Mouse (Mus musculus) intestine, embryonic 16.5 days (tissue): ENCODE results near the gene Cdca3. TPM values are rescaled to one million over a fixed set of nuclear protein-coding genes. Genes with fewer than 3 reads are reported as not detected.
"Not testable (repeated sequence)": the region's sequence is repeated elsewhere in the genome, so short reads cannot be mapped to it uniquely, and the experiment has no call there.

Experiments used
- ATAC-seq: fragments of 200-750 bp; cut with Nextera tagmentation; 2 replicates; pipeline ENCODE4 v1.8.0; 2017; ENCODE audit warnings: moderate TSS enrichment, moderate library complexity
- H3K27ac ChIP-seq: fragments of 300-500 bp; sonication (generic); 2 replicates; pipeline ENCODE4 v1.5.1; 2014; ENCODE audit warnings: mild to moderate bottlenecking, low read length
- H3K27me3 ChIP-seq: fragments of 300-500 bp; sonication (generic); replicated peaks from 2 replicates; pipeline ENCODE4 v1.6.1; 2014; ENCODE audit warnings: low read length, control low read depth, mixed read lengths; ENCODE audit not compliant: control insufficient read depth, insufficient read depth
- H3K36me3 ChIP-seq: fragments of 300-500 bp; sonication (generic); 2 replicates; pipeline ENCODE4 v1.6.1; 2014; ENCODE audit warnings: low read length, control low read depth; ENCODE audit not compliant: control insufficient read depth, insufficient read depth
- H3K4me1 ChIP-seq: fragments of 300-500 bp; sonication (generic); 2 replicates; pipeline ENCODE4 v1.6.1; 2014; ENCODE audit warnings: low read length, control low read depth, mixed read lengths; ENCODE audit not compliant: control insufficient read depth, insufficient read depth
- H3K4me2 ChIP-seq: fragments of 300-500 bp; sonication (generic); 2 replicates; pipeline ENCODE4 v1.6.1; 2014; ENCODE audit warnings: low read depth, low read length, control low read depth
- H3K4me3 ChIP-seq: fragments of 300-500 bp; sonication (generic); 2 replicates; pipeline ENCODE4 v1.5.1; 2014; ENCODE audit warnings: mild to moderate bottlenecking, low read length
- H3K9ac ChIP-seq: fragments of 300-500 bp; sonication (generic); 2 replicates; pipeline ENCODE4 v1.6.1; 2014; ENCODE audit warnings: low read depth, low read length
- H3K9me3 ChIP-seq: fragments of 300-500 bp; sonication (generic); 2 replicates; pipeline ENCODE4 v1.6.1; 2016; ENCODE audit warnings: low read length, control low read depth; ENCODE audit not compliant: control insufficient read depth
- WGBS: fragments of 180-500 bp; shearing (Covaris S2); extraction: QIAGEN DNeasy Blood & Tissue Kit; methylation state at CpG from one replicate; pipeline ENCODE4 v1.1.7; 2014; 5-methylcytosine and 5-hydroxymethylcytosine counted together
- polyA plus RNA-seq: library from polyadenylated mRNA; unstranded; fragments of >200 nt; fragmentation: Nextera tagmentation; extraction: Ambion mirVana; gene quantifications from 2 replicates; pipeline ENCODE4 v1.2.1, GENCODE M21; 2015

Cdca3 gene
- polyA plus RNA-seq, 1 experiment from 2014 or later = 183 TPM

DNA sequence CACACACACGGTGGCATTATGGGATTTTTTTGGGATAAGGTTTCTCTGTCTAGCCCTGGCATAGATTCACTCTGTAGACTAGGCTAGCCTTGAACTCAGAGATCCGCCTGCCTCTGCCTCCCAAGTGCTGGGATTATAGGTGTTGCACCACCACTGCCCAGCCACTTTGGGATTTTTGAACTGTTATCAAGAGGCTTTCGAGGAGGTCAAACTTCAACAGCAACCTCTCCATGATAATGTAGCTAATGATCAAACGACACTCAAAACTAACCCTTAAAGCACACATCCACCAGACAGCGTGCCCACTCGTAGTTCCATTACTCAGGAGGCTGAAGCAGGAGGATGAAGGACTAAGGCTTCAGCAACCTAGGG lies 21.4 kb upstream of the Cdca3 start:
- Histone ChIP-seq H3K4me3 (peak overlapping the region; percentile 57), H3K36me3 (peaks cover 3% of the 10 kb centered on the region; the same call in 1 of the 2 replicates), H3K27me3 (no peaks in the 10 kb centered on the region), H3K4me2 (peak overlapping the region; percentile 74), H3K4me1 (peaks cover 34% of the 10 kb centered on the region), H3K27ac (peak overlapping the region; percentile 96), H3K9ac (peak overlapping the region; percentile 74), H3K9me3 (no peaks in the 10 kb centered on the region)
- no peak for ATAC-seq
- 55% methylated on average over 6 of the region's 6 CpGs for WGBS

DNA sequence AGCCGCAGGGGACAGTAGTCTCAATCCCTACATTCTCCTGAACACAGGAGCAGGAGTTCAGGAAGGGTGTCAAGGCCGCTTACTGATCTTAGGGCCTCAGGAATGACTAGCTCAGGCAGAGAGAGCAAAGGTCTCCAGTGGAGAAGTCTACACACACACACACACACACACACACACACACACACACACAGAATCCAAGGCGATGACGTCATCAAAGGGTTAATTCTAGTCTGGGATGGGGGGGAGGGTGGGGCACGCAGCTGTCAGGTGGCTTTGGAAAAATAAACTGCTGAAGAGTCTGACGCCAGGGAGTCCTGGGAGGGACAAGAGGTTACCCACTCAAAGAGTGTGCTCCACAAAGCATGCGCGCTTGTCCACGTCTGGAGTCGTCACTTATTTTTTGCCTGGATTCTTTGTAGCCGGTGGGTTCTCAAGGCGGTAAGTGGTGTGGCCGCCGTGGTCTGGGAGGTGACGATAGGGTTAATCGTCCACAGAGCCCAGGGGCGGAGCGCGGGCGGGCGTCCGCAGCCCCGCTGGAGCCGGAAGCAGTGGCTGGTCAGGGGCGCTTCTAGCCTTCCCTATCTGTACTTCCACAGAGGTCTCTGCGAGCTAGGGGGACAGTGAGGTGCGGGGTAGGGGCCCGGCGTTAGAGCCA lies 20.9 kb upstream of the Cdca3 start, which contains the start of gene Spsb2:
Gene Spsb2 (plus strand): TSS at position 304 of the 655 bp plus-strand sequence.
- peak within 1 kb of the TSS; percentile 96 for H3K27ac ChIP-seq
- H3K27me3 ChIP-seq = no peaks in the 10 kb centered on the region
- H3K4me1 ChIP-seq = peaks cover 34% of the 10 kb centered on the region
- peak; percentile 61 for ATAC-seq
- WGBS = 3% methylated on average over 29 of the region's 29 CpGs
- peaks cover 3% of the 10 kb centered on the region; the same call in 1 of the 2 replicates for H3K36me3 ChIP-seq
- H3K4me2 ChIP-seq = peak within 1 kb of the TSS; percentile 74
- H3K9ac ChIP-seq = peak within 1 kb of the TSS; percentile 74
- H3K9me3 ChIP-seq = no peaks in the 10 kb centered on the region
- H3K4me3 ChIP-seq = peak within 1 kb of the TSS; percentile 57

- ATAC-seq = peak; percentile 31
These were observed 20.1 kb upstream of the Cdca3 start for GRCm38 (mm10) chr6:124809052-124809774.

DNA sequence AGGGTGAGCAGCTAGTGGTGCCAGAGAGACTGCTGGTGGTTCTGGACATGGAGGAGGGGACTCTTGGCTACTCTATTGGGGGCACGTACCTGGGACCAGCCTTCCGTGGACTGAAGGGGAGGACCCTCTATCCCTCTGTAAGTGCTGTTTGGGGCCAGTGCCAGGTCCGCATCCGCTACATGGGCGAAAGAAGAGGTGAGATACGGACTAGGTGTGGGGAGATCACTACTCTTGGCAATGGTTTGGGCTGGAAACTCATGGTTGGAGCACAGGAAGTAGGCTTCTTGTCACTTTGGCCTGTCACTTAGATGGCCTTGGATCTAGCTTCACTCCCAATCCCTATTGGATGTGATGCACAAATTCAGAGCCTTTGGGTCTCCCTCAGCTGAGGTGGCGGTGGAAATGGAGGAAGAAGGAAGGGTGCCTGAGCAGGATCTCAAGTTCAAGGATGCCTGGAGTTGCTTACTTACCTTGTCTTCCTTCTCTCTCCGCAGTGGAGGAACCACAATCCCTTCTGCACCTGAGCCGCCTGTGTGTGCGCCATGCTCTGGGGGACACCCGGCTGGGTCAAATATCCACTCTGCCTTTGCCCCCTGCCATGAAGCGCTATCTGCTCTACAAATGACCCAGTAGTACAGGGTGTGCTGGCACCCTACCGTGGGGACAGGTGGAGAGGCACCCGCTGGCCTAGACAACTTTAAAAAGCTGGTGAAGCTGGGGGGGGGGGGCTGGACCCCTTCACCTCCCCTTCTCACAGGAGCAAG lies 19.4 kb upstream of the Cdca3 start:
- peak overlapping the region; percentile 96 for H3K27ac ChIP-seq
- WGBS = 42% methylated on average over 14 of the region's 14 CpGs
- no peak for ATAC-seq
- peaks cover 42% of the 10 kb centered on the region for H3K4me1 ChIP-seq
- peak overlapping the region; percentile 74 for H3K4me2 ChIP-seq
- peak overlapping the region; percentile 74 for H3K9ac ChIP-seq
- H3K9me3 ChIP-seq = no peaks in the 10 kb centered on the region
- H3K36me3 ChIP-seq = peaks cover 3% of the 10 kb centered on the region; the same call in 1 of the 2 replicates
- no peaks in the 10 kb centered on the region for H3K27me3 ChIP-seq
- H3K4me3 ChIP-seq = peak overlapping the region; percentile 57

More at GRCm38 (mm10) chr6:124809052-124809774, 20.1 kb upstream of the Cdca3 start:
- under 1% methylated on average over 35 of the region's 35 CpGs for WGBS
- H3K27me3 ChIP-seq = no peaks in the 10 kb centered on the region
- no peaks in the 10 kb centered on the region for H3K9me3 ChIP-seq
- peaks cover 3% of the 10 kb centered on the region; the same call in 1 of the 2 replicates for H3K36me3 ChIP-seq
- H3K4me3 ChIP-seq = peak overlapping the region; percentile 57
- peak overlapping the region; percentile 96 for H3K27ac ChIP-seq
- peak overlapping the region; percentile 74 for H3K9ac ChIP-seq
- peak overlapping the region; percentile 74 for H3K4me2 ChIP-seq
- H3K4me1 ChIP-seq = peaks cover 35% of the 10 kb centered on the region

DNA sequence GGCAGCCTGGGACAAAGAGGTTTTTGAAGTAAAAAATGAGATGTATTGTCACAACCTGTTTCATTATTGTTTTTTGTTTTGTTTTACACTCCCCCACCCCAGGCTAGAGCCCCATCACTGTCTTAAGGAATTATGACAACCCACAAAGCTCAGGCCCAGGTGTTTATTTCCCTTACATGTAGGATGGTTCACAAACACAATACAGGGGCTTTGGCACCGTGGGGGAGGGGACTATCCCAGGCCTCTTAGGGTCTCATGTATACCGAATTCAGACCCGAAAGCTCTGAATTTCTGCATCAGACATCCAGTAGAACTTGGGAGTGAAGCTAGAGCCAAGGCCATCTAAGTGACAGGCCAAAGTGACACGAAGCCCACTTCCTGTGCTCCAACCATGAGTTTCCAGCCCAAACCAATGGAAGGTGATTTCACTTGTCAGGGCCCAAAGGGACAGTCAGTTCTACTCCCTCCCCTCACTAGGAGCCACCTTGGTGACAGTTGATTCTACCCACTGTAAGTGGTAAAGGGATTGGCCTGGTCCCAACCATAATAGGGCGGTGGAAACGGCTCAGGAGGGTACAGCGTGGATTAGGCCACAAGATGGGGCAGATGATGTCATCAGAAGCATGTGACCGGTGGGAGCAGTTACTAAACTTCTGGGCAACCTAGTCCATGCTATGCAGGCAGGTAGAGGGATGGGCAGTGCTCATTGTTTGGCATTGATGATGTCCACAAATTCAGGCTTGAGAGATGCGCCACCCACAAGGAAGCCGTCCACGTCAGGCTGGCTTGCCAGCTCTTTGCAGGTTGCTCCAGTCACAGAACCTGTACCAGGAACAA lies 18.6 kb upstream of the Cdca3 start:
- WGBS = 79% methylated on average over 11 of the region's 11 CpGs
- H3K9ac ChIP-seq, H3K27ac ChIP-seq: not testable (repeated sequence)

GRCm38 (mm10) chr6:124811403-124811665 lies 18.0 kb upstream of the Cdca3 start:
- H3K4me3 ChIP-seq = no peak overlapping the region
- no peak overlapping the region for H3K4me2 ChIP-seq
- WGBS = 77% methylated on average over 4 of the region's 4 CpGs

More for the DNA sequence above, 18.6 kb upstream of the Cdca3 start:
- ATAC-seq, H3K27me3 ChIP-seq, H3K9me3 ChIP-seq, H3K36me3 ChIP-seq, H3K4me3 ChIP-seq: not testable (repeated sequence)
- Histone ChIP-seq H3K4me1 (peaks cover 47% of the 10 kb centered on the region), H3K4me2 (0 out of 2 replicates have a peak overlapping the region, but pooled peaks have one; percentile 74)

GRCm38 (mm10) chr6:124811701-124812560 lies 17.4 kb upstream of the Cdca3 start:
- Histone ChIP-seq H3K4me1 (peaks cover 40% of the 10 kb centered on the region), H3K9ac (peak overlapping the region; percentile 94), H3K4me3 (peak overlapping the region; percentile 79), H3K27me3 (no peaks in the 10 kb centered on the region), H3K36me3 (peaks cover 8% of the 10 kb centered on the region; the same call in 1 of the 2 replicates), H3K4me2 (peak overlapping the region; percentile 63), H3K9me3 (no peaks in the 10 kb centered on the region), H3K27ac (peak overlapping the region; percentile 97)
- ATAC-seq = no peak
- 67% methylated on average over 24 of the region's 24 CpGs for WGBS

More at GRCm38 (mm10) chr6:124811403-124811665, 18.0 kb upstream of the Cdca3 start:
- Histone ChIP-seq H3K27ac (no peak overlapping the region), H3K9ac (0 out of 2 replicates have a peak overlapping the region, but pooled peaks have one; percentile 27), H3K27me3 (no peaks in the 10 kb centered on the region), H3K36me3 (peaks cover 3% of the 10 kb centered on the region; the same call in 1 of the 2 replicates), H3K4me1 (peaks cover 45% of the 10 kb centered on the region), H3K9me3 (no peaks in the 10 kb centered on the region)
- no peak for ATAC-seq

DNA sequence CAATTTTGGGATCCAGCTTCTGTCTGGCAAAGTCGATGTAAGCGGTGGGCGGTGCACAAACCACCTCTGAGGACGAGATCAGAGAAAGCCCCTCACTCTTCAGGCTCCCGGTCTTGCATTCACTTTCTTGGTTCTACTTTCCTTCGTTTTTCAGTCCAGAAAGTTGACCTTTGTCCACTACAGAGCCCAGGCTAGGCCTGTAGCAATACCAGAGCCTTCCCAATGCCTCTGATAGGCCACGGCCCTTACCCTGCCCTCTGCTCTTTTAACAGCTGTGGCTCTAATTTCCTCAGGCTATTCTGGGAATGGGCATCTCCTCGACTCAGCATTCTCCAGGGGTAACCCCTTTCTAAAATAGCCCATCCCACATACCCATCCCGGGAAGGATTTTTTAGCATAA lies 16.5 kb upstream of the Cdca3 start:
- Histone ChIP-seq H3K27me3 (no peaks in the 10 kb centered on the region), H3K27ac (peak overlapping the region; percentile 97), H3K4me2 (peak overlapping the region; percentile 63), H3K36me3 (peaks cover 14% of the 10 kb centered on the region; the same call in 1 of the 2 replicates), H3K4me3 (peak overlapping the region; percentile 79), H3K9me3 (no peaks in the 10 kb centered on the region), H3K9ac (peak overlapping the region; percentile 94), H3K4me1 (peaks cover 35% of the 10 kb centered on the region)
- no peak for ATAC-seq
- 14% methylated on average over 9 of the region's 9 CpGs for WGBS
